Mouse (Mus musculus): ENCODE measurements around the gene Zfyve9. TPM values are rescaled to one million over a fixed set of nuclear protein-coding genes. Genes with fewer than 3 reads are reported as not detected.
A peak's percentile ranks its signal among the peaks of the same experiment; 100 is the strongest.

Gene Zfyve9
- 3.6 and 3.9 TPM in 2 replicates for polyA plus RNA-seq (2014; fragmentation: Nextera tagmentation; extraction: Ambion mirVana)

DNA sequence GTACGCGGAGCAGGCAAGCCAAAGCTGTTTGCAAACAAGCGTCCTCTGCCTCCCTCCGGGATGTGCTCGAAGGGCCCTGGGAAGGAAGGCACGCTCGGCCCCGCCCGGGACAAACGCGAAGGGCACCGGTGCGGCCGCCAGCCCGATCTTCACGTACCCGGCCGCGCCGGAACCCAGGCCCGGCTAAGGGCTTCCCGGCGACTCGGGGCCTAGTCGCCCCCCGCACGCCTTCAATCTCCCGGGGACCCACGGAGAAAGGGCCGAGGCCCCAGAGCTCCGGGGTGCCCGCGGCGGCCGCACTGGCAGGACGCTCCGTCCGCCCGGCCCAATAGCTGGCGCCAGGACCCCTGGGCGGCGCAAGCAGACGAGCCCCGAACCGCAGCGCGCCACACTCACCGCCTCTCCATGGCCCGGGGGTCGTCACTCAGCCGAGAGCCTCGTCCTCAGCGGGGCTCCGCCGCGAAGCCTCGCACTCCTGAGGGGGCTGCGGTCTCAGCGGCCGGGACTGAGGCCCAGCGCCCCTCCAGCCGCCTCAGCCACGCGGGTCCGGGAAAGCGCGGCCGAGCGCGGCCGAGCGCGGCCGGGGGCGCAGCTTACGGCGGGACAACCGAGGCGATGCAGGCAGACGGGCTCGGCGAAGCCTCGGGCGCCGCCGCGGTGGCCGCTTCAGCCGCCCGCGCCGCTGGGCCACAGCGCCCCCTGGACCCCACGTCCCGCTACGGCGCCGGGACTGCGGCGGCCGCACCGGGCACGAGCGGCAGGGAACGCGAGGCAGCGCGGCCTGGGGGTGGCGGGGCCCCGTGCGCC lies at the start of gene Zfyve9:
Gene Zfyve9, minus strand, starts transcription at position 742 of the 807 bp plus-strand sequence.
- peak within 1 kb of the TSS; percentile 52 for H3K4me2 ChIP-seq
- H3K27me3 ChIP-seq (ENCODE audit: control insufficient read depth, insufficient read depth, low read length): no peaks in the 10 kb centered on the region
- H3K36me3 ChIP-seq (ENCODE audit: control insufficient read depth, insufficient read depth, low read length): no peaks in the 10 kb centered on the region
- peak; percentile 97 for DNase-seq (ENCODE audit: low spot score, missing footprints)
- under 1% methylated on average over 98 of the region's 111 CpGs for WGBS
- H3K9me3 ChIP-seq (ENCODE audit: control insufficient read depth, low read length): no peaks in the 10 kb centered on the region
- peak within 1 kb of the TSS; percentile 98 for H3K9ac ChIP-seq (ENCODE audit: low read length)
- 0 out of 2 replicates have a peak, but pooled peaks cover 4% of the 10 kb centered on the region for H3K4me1 ChIP-seq (ENCODE audit: control insufficient read depth, insufficient read depth, low read length)
- ATAC-seq (ENCODE audit: low FRiP score): peak; percentile 90
- H3K27ac ChIP-seq (ENCODE audit: low read depth, low read length): peak within 1 kb of the TSS; percentile 93
- H3K4me3 ChIP-seq (ENCODE audit: low read depth, low read length): peak within 1 kb of the TSS; percentile 87

DNA sequence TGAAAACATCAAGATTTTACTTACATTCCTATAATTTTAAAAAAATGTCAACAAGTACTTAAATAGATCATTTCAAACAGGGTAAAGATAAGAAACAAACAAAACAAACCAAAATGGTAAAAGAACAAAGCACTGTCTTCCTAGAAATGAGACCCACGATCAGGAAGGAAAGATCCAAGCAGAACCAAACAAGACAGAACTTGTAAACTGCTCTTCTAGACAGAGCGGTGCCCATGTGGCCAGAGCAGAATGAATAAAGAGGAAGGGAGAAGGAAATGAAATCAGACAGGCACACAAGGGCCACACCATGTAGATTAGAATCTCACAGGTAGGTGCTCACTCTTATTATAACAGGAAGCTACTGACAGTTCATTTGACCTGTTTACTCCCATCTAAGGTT lies 46.0 kb upstream of the Zfyve9 start:
- WGBS: 91% methylated on average over 2 of the region's 2 CpGs
- no peak overlapping the region for H3K4me2 ChIP-seq
- H3K36me3 ChIP-seq (ENCODE audit: control insufficient read depth, insufficient read depth, low read length): peaks cover 23% of the 10 kb centered on the region

DNA sequence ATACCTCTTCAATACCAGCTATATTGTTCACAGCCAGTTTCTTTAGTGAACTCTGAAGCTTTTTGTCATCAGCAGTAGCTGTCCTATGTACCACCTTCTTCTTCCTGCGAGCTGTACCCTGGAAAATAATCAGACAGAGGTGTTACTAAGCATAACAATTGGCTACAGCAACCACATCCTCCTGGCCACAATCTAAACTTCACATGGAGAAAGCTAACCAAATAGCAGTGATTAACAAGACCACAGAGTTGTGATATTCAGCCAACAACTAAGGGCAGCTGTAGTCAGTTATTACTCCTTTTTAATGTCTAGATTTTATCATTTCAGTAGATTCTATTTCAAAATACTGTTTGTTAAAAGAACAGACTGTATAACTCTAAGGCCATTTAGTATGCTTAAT lies 45.5 kb upstream of the Zfyve9 start:
- Histone ChIP-seq H3K9ac (ENCODE audit: low read length) (no peak overlapping the region), H3K4me2 (no peak overlapping the region), H3K4me3 (ENCODE audit: low read depth, low read length) (no peak overlapping the region), H3K36me3 (ENCODE audit: control insufficient read depth, insufficient read depth, low read length) (peaks cover 23% of the 10 kb centered on the region), H3K9me3 (ENCODE audit: control insufficient read depth, low read length) (no peaks in the 10 kb centered on the region), H3K4me1 (ENCODE audit: control insufficient read depth, insufficient read depth, low read length) (peaks cover 2% of the 10 kb centered on the region; the same call in 1 of the 2 replicates), H3K27me3 (ENCODE audit: control insufficient read depth, insufficient read depth, low read length) (no peaks in the 10 kb centered on the region), H3K27ac (ENCODE audit: low read depth, low read length) (no peak overlapping the region)
- WGBS: 90% methylated on average over 1 of the region's 1 CpGs
- DNase-seq (ENCODE audit: low spot score, missing footprints) (no peak), ATAC-seq (ENCODE audit: low FRiP score) (no peak)

More for the DNA sequence above, 46.0 kb upstream of the Zfyve9 start:
- H3K9me3 ChIP-seq (ENCODE audit: control insufficient read depth, low read length): no peaks in the 10 kb centered on the region
- no peak overlapping the region for H3K9ac ChIP-seq (ENCODE audit: low read length)
- DNase-seq (ENCODE audit: low spot score, missing footprints) (no peak), ATAC-seq (ENCODE audit: low FRiP score) (no peak)
- no peaks in the 10 kb centered on the region for H3K27me3 ChIP-seq (ENCODE audit: control insufficient read depth, insufficient read depth, low read length)
- H3K27ac ChIP-seq (ENCODE audit: low read depth, low read length): no peak overlapping the region
- peaks cover 5% of the 10 kb centered on the region for H3K4me1 ChIP-seq (ENCODE audit: control insufficient read depth, insufficient read depth, low read length)
- no peak overlapping the region for H3K4me3 ChIP-seq (ENCODE audit: low read depth, low read length)

- Histone ChIP-seq H3K27me3 (ENCODE audit: control insufficient read depth, insufficient read depth, low read length) (no peaks in the 10 kb centered on the region), H3K36me3 (ENCODE audit: control insufficient read depth, insufficient read depth, low read length) (peaks cover 23% of the 10 kb centered on the region), H3K27ac (ENCODE audit: low read depth, low read length) (no peak overlapping the region), H3K9ac (ENCODE audit: low read length) (no peak overlapping the region), H3K9me3 (ENCODE audit: control insufficient read depth, low read length) (no peaks in the 10 kb centered on the region), H3K4me1 (ENCODE audit: control insufficient read depth, insufficient read depth, low read length) (no peaks in the 10 kb centered on the region), H3K4me2 (no peak overlapping the region), H3K4me3 (ENCODE audit: low read depth, low read length) (no peak overlapping the region)
- 97% methylated on average over 3 of the region's 3 CpGs for WGBS
- no peak for DNase-seq (ENCODE audit: low spot score, missing footprints)
- ATAC-seq (ENCODE audit: low FRiP score): no peak
Observed at GRCm38 (mm10) chr4:108825677-108826076, 45.1 kb upstream of the Zfyve9 start.

- Histone ChIP-seq H3K4me3 (ENCODE audit: low read depth, low read length) (no peak overlapping the region), H3K4me2 (no peak overlapping the region), H3K9me3 (ENCODE audit: control insufficient read depth, low read length) (no peaks in the 10 kb centered on the region), H3K4me1 (ENCODE audit: control insufficient read depth, insufficient read depth, low read length) (no peaks in the 10 kb centered on the region), H3K27ac (ENCODE audit: low read depth, low read length) (no peak overlapping the region), H3K9ac (ENCODE audit: low read length) (no peak overlapping the region), H3K27me3 (ENCODE audit: control insufficient read depth, insufficient read depth, low read length) (no peaks in the 10 kb centered on the region), H3K36me3 (ENCODE audit: control insufficient read depth, insufficient read depth, low read length) (peaks cover 2% of the 10 kb centered on the region; the same call in 1 of the 2 replicates)
- peak; percentile 42; the same call in 1 of the 2 replicates for ATAC-seq (ENCODE audit: low FRiP score)
- DNase-seq (ENCODE audit: low spot score, missing footprints): peak; percentile 85
- WGBS: 58% methylated on average over 6 of the region's 6 CpGs
Observed at GRCm38 (mm10) chr4:108811550-108811949, 31.0 kb upstream of the Zfyve9 start.

DNA sequence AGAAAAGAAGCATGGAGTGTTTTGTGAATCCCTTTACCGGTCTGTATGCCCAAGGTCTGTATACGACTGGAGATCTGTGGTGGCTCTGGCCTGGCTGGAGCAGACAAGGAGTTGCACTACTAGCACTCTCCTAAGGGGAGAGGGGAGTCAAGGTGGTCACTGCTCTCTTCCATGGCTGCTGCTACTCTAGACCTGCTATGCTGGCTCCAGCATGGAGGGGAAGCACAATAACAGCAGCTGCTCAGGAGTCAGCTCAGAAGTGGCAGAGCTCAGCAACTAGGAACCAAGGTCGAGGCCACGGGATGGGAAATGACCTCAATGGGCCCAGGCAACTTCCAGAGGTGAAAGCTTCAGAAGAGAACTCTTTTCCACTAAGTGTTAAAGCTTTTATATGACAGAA lies 30.5 kb upstream of the Zfyve9 start:
- Histone ChIP-seq H3K36me3 (ENCODE audit: control insufficient read depth, insufficient read depth, low read length) (peaks cover 2% of the 10 kb centered on the region; the same call in 1 of the 2 replicates), H3K9ac (ENCODE audit: low read length) (no peak overlapping the region), H3K27me3 (ENCODE audit: control insufficient read depth, insufficient read depth, low read length) (no peaks in the 10 kb centered on the region), H3K4me3 (ENCODE audit: low read depth, low read length) (no peak overlapping the region), H3K9me3 (ENCODE audit: control insufficient read depth, low read length) (no peaks in the 10 kb centered on the region), H3K27ac (ENCODE audit: low read depth, low read length) (no peak overlapping the region), H3K4me1 (ENCODE audit: control insufficient read depth, insufficient read depth, low read length) (no peaks in the 10 kb centered on the region), H3K4me2 (no peak overlapping the region)
- ATAC-seq (ENCODE audit: low FRiP score) (peak; percentile 24; the same call in 1 of the 2 replicates), DNase-seq (ENCODE audit: low spot score, missing footprints) (no peak)
- 63% methylated on average over 4 of the region's 4 CpGs for WGBS

GRCm38 (mm10) chr4:108803535-108803934 lies 22.9 kb upstream of the Zfyve9 start:
- WGBS: 86% methylated on average over 2 of the region's 2 CpGs
- no peak overlapping the region for H3K27ac ChIP-seq (ENCODE audit: low read depth, low read length)
- no peak overlapping the region for H3K4me2 ChIP-seq
- no peaks in the 10 kb centered on the region for H3K9me3 ChIP-seq (ENCODE audit: control insufficient read depth, low read length)
- H3K4me1 ChIP-seq (ENCODE audit: control insufficient read depth, insufficient read depth, low read length): no peaks in the 10 kb centered on the region
- H3K27me3 ChIP-seq (ENCODE audit: control insufficient read depth, insufficient read depth, low read length): no peaks in the 10 kb centered on the region
- no peak overlapping the region for H3K4me3 ChIP-seq (ENCODE audit: low read depth, low read length)
- ATAC-seq (ENCODE audit: low FRiP score): no peak
- peak; percentile 45 for DNase-seq (ENCODE audit: low spot score, missing footprints)
- no peaks in the 10 kb centered on the region for H3K36me3 ChIP-seq (ENCODE audit: control insufficient read depth, insufficient read depth, low read length)
- no peak overlapping the region for H3K9ac ChIP-seq (ENCODE audit: low read length)

DNA sequence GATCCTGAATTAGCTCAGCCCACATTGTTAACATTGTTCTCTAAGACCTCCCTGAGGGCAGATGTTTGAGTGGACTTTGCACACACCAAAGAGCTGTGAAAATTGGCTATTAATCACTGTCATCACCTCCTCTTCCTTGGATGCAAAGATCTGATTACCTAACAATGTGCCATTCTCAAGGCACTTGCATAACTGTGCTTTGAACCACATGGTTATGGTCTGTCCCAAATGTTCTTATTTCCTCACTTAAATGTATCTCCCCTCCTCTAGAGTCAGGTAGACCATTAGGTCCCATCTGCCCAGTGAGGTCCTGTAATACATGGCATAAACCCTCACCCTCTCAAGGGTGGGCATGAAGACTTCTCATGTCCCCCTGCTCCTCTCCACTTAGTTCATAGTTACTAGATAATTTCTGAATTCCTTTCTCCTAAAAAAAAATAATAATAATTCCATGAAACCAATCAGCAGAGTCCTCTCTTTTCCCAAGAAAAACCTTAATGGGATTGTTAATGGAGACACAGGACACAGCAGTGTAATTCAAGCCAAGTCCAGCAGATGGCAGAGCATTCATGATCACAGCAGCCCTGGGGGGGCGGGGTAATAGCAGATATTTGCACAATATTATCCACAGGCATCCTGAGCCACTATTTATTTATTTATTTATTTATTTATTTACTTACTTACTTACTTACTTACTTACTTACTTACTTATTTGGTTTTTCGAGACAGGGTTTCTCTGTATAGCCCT lies 17.7 kb upstream of the Zfyve9 start:
- peak; percentile 90 for DNase-seq (ENCODE audit: low spot score, missing footprints)
- H3K27me3 ChIP-seq (ENCODE audit: control insufficient read depth, insufficient read depth, low read length): no peaks in the 10 kb centered on the region
- WGBS: 44% methylated on average over 2 of the region's 2 CpGs
- no peaks in the 10 kb centered on the region for H3K4me1 ChIP-seq (ENCODE audit: control insufficient read depth, insufficient read depth, low read length)
- H3K27ac ChIP-seq (ENCODE audit: low read depth, low read length): no peak overlapping the region
- no peaks in the 10 kb centered on the region for H3K36me3 ChIP-seq (ENCODE audit: control insufficient read depth, insufficient read depth, low read length)
- no peak overlapping the region for H3K4me2 ChIP-seq
- H3K9me3 ChIP-seq (ENCODE audit: control insufficient read depth, low read length): no peaks in the 10 kb centered on the region
- no peak overlapping the region for H3K4me3 ChIP-seq (ENCODE audit: low read depth, low read length)
- H3K9ac ChIP-seq (ENCODE audit: low read length): no peak overlapping the region
- ATAC-seq (ENCODE audit: low FRiP score): no peak

- Histone ChIP-seq H3K36me3 (ENCODE audit: control insufficient read depth, insufficient read depth, low read length) (no peaks in the 10 kb centered on the region), H3K4me3 (ENCODE audit: low read depth, low read length) (no peak overlapping the region), H3K27me3 (ENCODE audit: control insufficient read depth, insufficient read depth, low read length) (no peaks in the 10 kb centered on the region), H3K4me1 (ENCODE audit: control insufficient read depth, insufficient read depth, low read length) (no peaks in the 10 kb centered on the region), H3K4me2 (no peak overlapping the region), H3K9ac (ENCODE audit: low read length) (no peak overlapping the region), H3K27ac (ENCODE audit: low read depth, low read length) (no peak overlapping the region), H3K9me3 (ENCODE audit: control insufficient read depth, low read length) (no peaks in the 10 kb centered on the region)
- peak; percentile 75 for DNase-seq (ENCODE audit: low spot score, missing footprints)
- 69% methylated on average over 4 of the region's 4 CpGs for WGBS
- ATAC-seq (ENCODE audit: low FRiP score): no peak
Observed at GRCm38 (mm10) chr4:108796701-108797100, 16.1 kb upstream of the Zfyve9 start.
